Mouse (Mus musculus): ENCODE measurements around the gene Stk38. TPM values are rescaled to one million over a fixed set of nuclear protein-coding genes. Genes with fewer than 3 reads are reported as not detected.
"Not testable (repeated sequence)": the region's sequence is repeated elsewhere in the genome, so short reads cannot be mapped to it uniquely, and the experiment has no call there.

The Stk38 gene
- polyA plus RNA-seq, 1 experiment: 4.2 TPM

DNA sequence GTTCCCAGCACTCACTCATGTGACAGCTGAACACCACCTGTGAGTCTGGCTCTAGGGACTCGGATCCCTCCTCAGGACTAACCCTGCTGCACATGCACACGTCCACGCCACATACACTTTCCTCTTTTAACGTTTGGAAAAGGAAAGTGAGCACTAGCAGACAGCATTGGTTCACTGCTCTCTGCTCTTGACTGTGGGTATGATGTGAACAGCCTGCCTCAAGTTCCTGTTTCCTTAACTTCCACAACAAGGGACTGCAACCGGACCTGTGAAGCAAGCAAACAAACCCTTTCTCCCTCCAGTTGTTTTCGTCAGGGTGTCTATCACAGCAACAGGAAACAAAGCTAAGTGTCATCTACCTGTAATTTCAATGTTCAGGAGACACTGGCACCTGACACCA is 7.3 kb downstream of the Stk38 start:
- Histone ChIP-seq H3K36me3 (ENCODE audit: control insufficient read depth) (peaks cover 61% of the 10 kb centered on the region), H3K4me3 (replicated peaks) (no peak overlapping the region), H3K9me3 (ENCODE audit: control insufficient read depth, low read length) (no peaks in the 10 kb centered on the region), H3K27me3 (ENCODE audit: control insufficient read depth) (no peaks in the 10 kb centered on the region), H3K4me1 (ENCODE audit: control insufficient read depth) (peaks cover 18% of the 10 kb centered on the region)
- TF ChIP-seq TAL1 (IDR thresholded peaks at IDR 0.05; ENCODE audit: low read length) (no peak), GATA1 (IDR thresholded peaks at IDR 0.05; ENCODE audit: low read length) (no peak)

DNA sequence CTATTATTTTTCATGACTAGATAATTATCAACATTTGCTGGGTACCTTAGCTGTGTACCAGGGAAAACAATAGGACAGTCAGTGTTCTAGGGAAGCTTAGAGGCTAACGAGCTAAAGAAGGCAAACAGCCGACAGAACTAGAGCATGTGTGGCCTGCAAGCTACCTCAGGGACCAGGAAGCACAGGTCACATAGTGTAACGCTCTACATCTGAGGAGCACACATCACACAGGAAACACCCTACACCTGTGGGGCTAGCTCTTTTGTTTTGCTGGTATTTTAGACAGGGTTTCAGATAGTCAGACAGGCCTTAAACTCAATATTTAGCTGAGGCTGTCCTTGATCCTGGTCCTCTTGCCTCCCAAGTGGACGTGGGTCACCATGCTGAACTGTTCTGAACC is 13.2 kb downstream of the Stk38 start:
- H3K36me3 ChIP-seq (ENCODE audit: control insufficient read depth): peaks cover 76% of the 10 kb centered on the region

DNA sequence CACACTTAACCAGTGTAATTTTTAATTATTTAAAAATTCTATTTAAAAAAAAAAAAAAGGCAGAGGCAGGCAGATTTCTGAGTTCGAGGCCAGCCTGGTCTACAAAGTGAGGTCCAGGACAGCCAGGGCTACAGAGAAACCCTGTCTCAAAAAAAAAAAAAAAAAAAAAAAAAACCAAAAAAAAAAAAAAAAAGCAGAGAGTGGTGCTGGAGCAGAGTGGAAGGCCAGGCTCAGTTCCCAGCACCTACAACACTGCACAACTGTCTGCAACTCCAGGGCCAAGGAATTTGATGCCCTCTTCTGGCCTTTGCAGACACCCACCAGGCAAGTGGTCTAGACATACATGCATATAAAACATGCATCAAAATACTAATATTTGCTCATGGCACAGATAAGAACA is 14.8 kb downstream of the Stk38 start:
- H3K36me3 ChIP-seq (ENCODE audit: control insufficient read depth): peaks cover 74% of the 10 kb centered on the region
- not testable (repeated sequence) for H3K4me3 ChIP-seq (replicated peaks)

More for the DNA sequence above, 13.2 kb downstream of the Stk38 start:
- Histone ChIP-seq H3K4me3 (replicated peaks) (no peak overlapping the region), H3K4me1 (ENCODE audit: control insufficient read depth) (no peaks in the 10 kb centered on the region; the same call in none of the 2 replicates), H3K9me3 (ENCODE audit: control insufficient read depth, low read length) (no peaks in the 10 kb centered on the region), H3K27me3 (ENCODE audit: control insufficient read depth) (no peaks in the 10 kb centered on the region)
- TF ChIP-seq GATA1 (IDR thresholded peaks at IDR 0.05; ENCODE audit: low read length) (no peak), TAL1 (IDR thresholded peaks at IDR 0.05; ENCODE audit: low read length) (no peak)

DNA sequence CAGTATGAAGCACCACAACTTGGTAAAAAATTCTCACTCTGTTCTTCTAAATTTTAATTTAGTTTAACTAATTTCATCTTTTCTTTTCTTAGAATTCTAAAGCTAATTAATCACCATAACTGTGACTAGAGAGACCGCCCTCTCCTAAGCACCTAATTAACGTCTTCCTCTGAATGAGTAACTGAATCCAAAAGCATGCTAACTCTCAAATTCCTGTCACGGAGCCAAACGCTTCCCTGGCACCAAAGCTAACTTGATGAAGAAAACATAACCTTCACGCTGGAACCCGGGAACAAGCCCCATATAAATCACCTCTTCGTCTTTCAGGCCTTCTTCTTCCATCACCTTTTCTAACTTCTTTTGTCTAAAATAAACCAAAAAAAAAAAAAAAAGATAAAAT is 15.7 kb downstream of the Stk38 start:
- Histone ChIP-seq H3K36me3 (ENCODE audit: control insufficient read depth) (peaks cover 74% of the 10 kb centered on the region), H3K9me3 (ENCODE audit: control insufficient read depth, low read length) (no peaks in the 10 kb centered on the region), H3K27me3 (ENCODE audit: control insufficient read depth) (no peaks in the 10 kb centered on the region), H3K4me1 (ENCODE audit: control insufficient read depth) (no peaks in the 10 kb centered on the region; the same call in 1 of the 2 replicates), H3K4me3 (replicated peaks) (no peak overlapping the region)
- TF ChIP-seq GATA1 (IDR thresholded peaks at IDR 0.05; ENCODE audit: low read length) (no peak), TAL1 (IDR thresholded peaks at IDR 0.05; ENCODE audit: low read length) (no peak)

More for the DNA sequence above, 14.8 kb downstream of the Stk38 start:
- H3K9me3 ChIP-seq (ENCODE audit: control insufficient read depth, low read length); H3K4me1 ChIP-seq (ENCODE audit: control insufficient read depth); H3K27me3 ChIP-seq (ENCODE audit: control insufficient read depth): not testable (repeated sequence)

DNA sequence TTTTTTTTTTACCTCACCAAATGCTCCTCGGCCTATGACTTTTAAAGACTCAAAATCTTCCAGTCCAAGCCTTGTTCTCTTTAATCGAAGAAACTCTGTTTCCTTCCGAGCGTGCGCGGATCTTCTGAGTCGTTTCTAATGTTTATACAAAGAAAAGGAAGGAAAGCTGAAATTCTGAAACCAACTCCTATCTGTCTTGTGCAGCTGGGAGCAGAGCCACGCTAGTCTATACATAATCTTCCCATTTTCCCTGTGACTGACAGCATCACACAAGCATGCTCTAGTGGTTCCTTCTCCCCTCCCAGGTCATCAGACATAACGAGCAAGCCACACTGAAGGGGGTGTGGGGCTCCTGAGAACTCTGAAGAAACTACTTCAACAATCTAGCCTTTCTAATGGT is 16.5 kb downstream of the Stk38 start:
- H3K4me1 ChIP-seq (ENCODE audit: control insufficient read depth): no peaks in the 10 kb centered on the region; the same call in 1 of the 2 replicates
- H3K9me3 ChIP-seq (ENCODE audit: control insufficient read depth, low read length): no peaks in the 10 kb centered on the region
- no peak for TF ChIP-seq GATA1 (IDR thresholded peaks at IDR 0.05; ENCODE audit: low read length)
- TF ChIP-seq TAL1 (IDR thresholded peaks at IDR 0.05; ENCODE audit: low read length): no peak
- no peaks in the 10 kb centered on the region for H3K27me3 ChIP-seq (ENCODE audit: control insufficient read depth)
- peaks cover 75% of the 10 kb centered on the region for H3K36me3 ChIP-seq (ENCODE audit: control insufficient read depth)
- H3K4me3 ChIP-seq (replicated peaks): no peak overlapping the region

DNA sequence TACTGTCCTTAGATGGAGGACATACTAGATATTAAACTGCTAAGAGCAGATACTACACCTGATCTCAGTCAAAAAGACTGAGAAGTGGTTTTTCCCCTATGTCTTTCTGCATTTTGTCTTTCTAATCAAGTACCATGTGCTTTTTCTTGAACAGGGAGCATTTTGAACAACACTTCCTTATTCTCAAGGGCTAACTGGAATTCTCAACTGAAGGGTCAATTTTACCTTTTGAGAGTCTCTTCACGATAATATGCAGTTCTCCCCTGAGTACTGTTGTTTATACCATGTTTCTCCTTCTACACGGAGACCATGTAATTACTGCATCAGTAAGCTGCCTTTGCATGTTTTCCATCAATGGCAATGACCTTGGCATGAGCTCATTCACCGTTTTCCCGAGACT is 17.7 kb downstream of the Stk38 start:
- H3K36me3 ChIP-seq (ENCODE audit: control insufficient read depth): peaks cover 76% of the 10 kb centered on the region
- H3K4me3 ChIP-seq (replicated peaks): no peak overlapping the region
- TF ChIP-seq GATA1 (IDR thresholded peaks at IDR 0.05; ENCODE audit: low read length) (no peak), TAL1 (IDR thresholded peaks at IDR 0.05; ENCODE audit: low read length) (no peak)
- no peaks in the 10 kb centered on the region for H3K9me3 ChIP-seq (ENCODE audit: control insufficient read depth, low read length)
- no peaks in the 10 kb centered on the region for H3K27me3 ChIP-seq (ENCODE audit: control insufficient read depth)
- H3K4me1 ChIP-seq (ENCODE audit: control insufficient read depth): no peaks in the 10 kb centered on the region; the same call in 1 of the 2 replicates

DNA sequence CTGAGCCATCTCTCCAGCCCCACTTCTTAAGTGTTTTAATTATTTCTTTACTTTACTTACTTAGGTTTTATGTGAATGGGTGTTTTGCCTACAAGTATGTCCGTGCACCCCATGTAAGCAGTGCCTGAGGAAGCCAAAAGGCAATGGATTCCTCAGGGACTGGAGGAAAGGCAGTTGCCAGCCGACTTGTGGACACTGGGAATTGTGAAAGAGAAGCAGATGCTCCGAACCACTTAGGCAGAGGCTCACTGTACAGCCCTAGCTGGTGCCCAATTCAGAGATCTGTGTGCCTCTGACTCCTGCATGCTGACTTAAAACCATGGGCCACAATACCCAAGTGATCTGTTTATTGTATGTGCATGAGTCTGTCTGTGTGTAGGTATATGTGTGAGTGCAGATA is 18.8 kb downstream of the Stk38 start:
- Histone ChIP-seq H3K4me1 (ENCODE audit: control insufficient read depth) (no peaks in the 10 kb centered on the region; the same call in 1 of the 2 replicates), H3K36me3 (ENCODE audit: control insufficient read depth) (peaks cover 78% of the 10 kb centered on the region), H3K9me3 (ENCODE audit: control insufficient read depth, low read length) (no peaks in the 10 kb centered on the region), H3K27me3 (ENCODE audit: control insufficient read depth) (no peaks in the 10 kb centered on the region), H3K4me3 (replicated peaks) (no peak overlapping the region)
- TF ChIP-seq TAL1 (IDR thresholded peaks at IDR 0.05; ENCODE audit: low read length) (no peak), GATA1 (IDR thresholded peaks at IDR 0.05; ENCODE audit: low read length) (no peak)

DNA sequence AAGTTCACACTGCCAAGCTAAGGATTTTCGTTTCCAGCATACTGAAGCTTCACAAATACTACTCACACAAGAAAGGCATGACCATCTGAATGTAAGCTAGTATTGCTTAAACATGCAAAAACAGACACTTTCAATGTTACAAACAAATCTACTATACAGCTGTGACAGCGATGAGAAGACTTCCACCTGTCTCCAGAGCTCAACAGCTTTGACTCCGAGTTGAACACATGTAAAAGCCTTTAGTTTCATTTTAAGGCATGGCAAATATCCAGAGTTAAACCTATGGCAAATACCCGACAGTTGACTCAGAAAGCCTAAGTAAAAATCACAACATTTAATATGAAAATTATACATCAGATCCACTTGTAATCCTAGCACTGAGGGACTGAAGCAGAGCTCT is 19.5 kb downstream of the Stk38 start:
- H3K9me3 ChIP-seq (ENCODE audit: control insufficient read depth, low read length): no peaks in the 10 kb centered on the region

DNA sequence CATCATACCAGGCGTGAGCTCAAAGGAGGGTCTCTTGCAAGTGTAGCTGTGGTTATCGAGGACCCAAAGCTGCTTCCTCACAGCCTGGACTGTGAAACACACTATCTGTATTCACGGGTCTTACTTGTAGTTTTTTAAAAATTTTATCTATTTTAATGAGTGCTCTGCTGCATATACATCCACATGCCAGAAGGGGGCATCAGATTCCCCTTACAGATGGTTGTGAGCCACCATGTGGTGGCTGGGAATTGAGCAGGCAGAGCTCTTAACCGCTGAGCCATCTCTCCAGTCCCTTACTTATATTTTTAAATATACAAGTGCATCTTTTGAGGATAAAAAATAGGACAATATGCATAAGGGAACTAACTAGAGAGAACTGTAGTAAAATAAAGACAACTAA is 20.1 kb downstream of the Stk38 start:
- TF ChIP-seq TAL1 (IDR thresholded peaks at IDR 0.05; ENCODE audit: low read length) (no peak), GATA1 (IDR thresholded peaks at IDR 0.05; ENCODE audit: low read length) (no peak)
- H3K36me3 ChIP-seq (ENCODE audit: control insufficient read depth): peaks cover 87% of the 10 kb centered on the region
- H3K27me3 ChIP-seq (ENCODE audit: control insufficient read depth): no peaks in the 10 kb centered on the region
- no peaks in the 10 kb centered on the region for H3K9me3 ChIP-seq (ENCODE audit: control insufficient read depth, low read length)
- H3K4me3 ChIP-seq (replicated peaks): no peak overlapping the region
- no peaks in the 10 kb centered on the region; the same call in 1 of the 2 replicates for H3K4me1 ChIP-seq (ENCODE audit: control insufficient read depth)

More for the DNA sequence above, 19.5 kb downstream of the Stk38 start:
- no peak for TF ChIP-seq TAL1 (IDR thresholded peaks at IDR 0.05; ENCODE audit: low read length)
- no peak for TF ChIP-seq GATA1 (IDR thresholded peaks at IDR 0.05; ENCODE audit: low read length)
- no peaks in the 10 kb centered on the region; the same call in 1 of the 2 replicates for H3K4me1 ChIP-seq (ENCODE audit: control insufficient read depth)
- H3K36me3 ChIP-seq (ENCODE audit: control insufficient read depth): peaks cover 84% of the 10 kb centered on the region
- no peak overlapping the region for H3K4me3 ChIP-seq (replicated peaks)
- no peaks in the 10 kb centered on the region for H3K27me3 ChIP-seq (ENCODE audit: control insufficient read depth)

DNA sequence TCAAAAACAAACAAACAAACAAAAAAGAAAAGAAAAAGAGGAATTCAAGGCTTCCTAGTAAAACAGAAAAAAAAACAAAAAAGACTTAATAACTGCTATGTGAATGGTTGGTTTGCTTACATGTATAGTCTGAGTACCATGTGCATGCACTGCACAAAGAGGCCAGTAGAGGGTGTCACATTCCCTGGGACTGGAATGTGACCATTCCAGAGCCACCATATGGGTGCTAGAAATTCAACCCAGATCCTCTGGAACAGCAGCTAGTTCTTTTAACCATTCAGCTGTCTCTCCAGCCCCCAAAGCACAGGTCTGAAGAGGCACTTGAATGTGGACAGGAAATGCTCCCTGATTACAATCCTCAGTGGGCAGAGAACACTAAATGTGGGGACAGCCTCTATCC is 21.0 kb downstream of the Stk38 start:
- peaks cover 92% of the 10 kb centered on the region for H3K36me3 ChIP-seq (ENCODE audit: control insufficient read depth)
- no peaks in the 10 kb centered on the region for H3K9me3 ChIP-seq (ENCODE audit: control insufficient read depth, low read length)
- no peaks in the 10 kb centered on the region; the same call in 1 of the 2 replicates for H3K4me1 ChIP-seq (ENCODE audit: control insufficient read depth)
- no peak overlapping the region for H3K4me3 ChIP-seq (replicated peaks)
- TF ChIP-seq GATA1 (IDR thresholded peaks at IDR 0.05; ENCODE audit: low read length): no peak
- TF ChIP-seq TAL1 (IDR thresholded peaks at IDR 0.05; ENCODE audit: low read length): no peak
- no peaks in the 10 kb centered on the region for H3K27me3 ChIP-seq (ENCODE audit: control insufficient read depth)
